Mouse (Mus musculus) lung, embryonic 16.5 days (tissue): ENCODE measurements around the gene Sertad3. TPM values are rescaled to one million over a fixed set of nuclear protein-coding genes. Genes with fewer than 3 reads are reported as not detected.

Experiments used
- ATAC-seq: fragments of 200-750 bp; cut with Nextera tagmentation; 2 replicates; pipeline ENCODE4 v1.8.0; 2017; ENCODE audit warnings: low read depth, mild to moderate bottlenecking, moderate library complexity
- H3K27ac ChIP-seq: fragments of 300-500 bp; sonication (generic); 2 replicates; pipeline ENCODE4 v1.5.1; 2014; ENCODE audit warnings: mild to moderate bottlenecking, control low read depth, low read length
- H3K27me3 ChIP-seq: fragments of 300-500 bp; sonication (generic); 2 replicates; pipeline ENCODE4 v1.6.1; 2014; ENCODE audit warnings: low read depth, low read length, mixed read lengths; ENCODE audit not compliant: control insufficient read depth, insufficient read depth
- H3K36me3 ChIP-seq: fragments of 300-500 bp; sonication (generic); 2 replicates; pipeline ENCODE4 v1.6.1; 2014; ENCODE audit warnings: low read length; ENCODE audit not compliant: control insufficient read depth, insufficient read depth
- H3K4me1 ChIP-seq: fragments of 300-500 bp; sonication (generic); replicated peaks from 2 replicates; pipeline ENCODE4 v1.6.1; 2014; ENCODE audit warnings: low read length, mixed read lengths; ENCODE audit not compliant: control insufficient read depth, insufficient read depth
- H3K4me2 ChIP-seq: fragments of 300-500 bp; sonication (generic); 2 replicates; pipeline ENCODE4 v1.6.1; 2014; ENCODE audit warnings: low read depth, low read length, control low read depth
- H3K4me3 ChIP-seq: fragments of 300-500 bp; sonication (generic); 2 replicates; pipeline ENCODE4 v1.5.1; 2014; ENCODE audit warnings: mild to moderate bottlenecking, low read length, control low read depth
- H3K9ac ChIP-seq: fragments of 300-500 bp; sonication (generic); 2 replicates; pipeline ENCODE4 v1.6.1; 2014; ENCODE audit warnings: low read length, control low read depth
- H3K9me3 ChIP-seq: fragments of 300-500 bp; sonication (generic); 2 replicates; pipeline ENCODE4 v1.6.1; 2016; ENCODE audit warnings: low read length; ENCODE audit not compliant: control insufficient read depth
- WGBS: fragments of 180-500 bp; shearing (Covaris S2); extraction: QIAGEN DNeasy Blood & Tissue Kit; methylation state at CpG from one replicate; pipeline ENCODE4 v1.1.7; 2014; 5-methylcytosine and 5-hydroxymethylcytosine counted together
- polyA plus RNA-seq: library from polyadenylated mRNA; unstranded; fragments of >200 nt; fragmentation: Nextera tagmentation; extraction: Ambion mirVana; gene quantifications from 2 replicates; pipeline ENCODE4 v1.2.1, GENCODE M21; 2015

Gene Sertad3
- polyA plus RNA-seq, 1 experiment from 2014 or later = 28.4 TPM

DNA sequence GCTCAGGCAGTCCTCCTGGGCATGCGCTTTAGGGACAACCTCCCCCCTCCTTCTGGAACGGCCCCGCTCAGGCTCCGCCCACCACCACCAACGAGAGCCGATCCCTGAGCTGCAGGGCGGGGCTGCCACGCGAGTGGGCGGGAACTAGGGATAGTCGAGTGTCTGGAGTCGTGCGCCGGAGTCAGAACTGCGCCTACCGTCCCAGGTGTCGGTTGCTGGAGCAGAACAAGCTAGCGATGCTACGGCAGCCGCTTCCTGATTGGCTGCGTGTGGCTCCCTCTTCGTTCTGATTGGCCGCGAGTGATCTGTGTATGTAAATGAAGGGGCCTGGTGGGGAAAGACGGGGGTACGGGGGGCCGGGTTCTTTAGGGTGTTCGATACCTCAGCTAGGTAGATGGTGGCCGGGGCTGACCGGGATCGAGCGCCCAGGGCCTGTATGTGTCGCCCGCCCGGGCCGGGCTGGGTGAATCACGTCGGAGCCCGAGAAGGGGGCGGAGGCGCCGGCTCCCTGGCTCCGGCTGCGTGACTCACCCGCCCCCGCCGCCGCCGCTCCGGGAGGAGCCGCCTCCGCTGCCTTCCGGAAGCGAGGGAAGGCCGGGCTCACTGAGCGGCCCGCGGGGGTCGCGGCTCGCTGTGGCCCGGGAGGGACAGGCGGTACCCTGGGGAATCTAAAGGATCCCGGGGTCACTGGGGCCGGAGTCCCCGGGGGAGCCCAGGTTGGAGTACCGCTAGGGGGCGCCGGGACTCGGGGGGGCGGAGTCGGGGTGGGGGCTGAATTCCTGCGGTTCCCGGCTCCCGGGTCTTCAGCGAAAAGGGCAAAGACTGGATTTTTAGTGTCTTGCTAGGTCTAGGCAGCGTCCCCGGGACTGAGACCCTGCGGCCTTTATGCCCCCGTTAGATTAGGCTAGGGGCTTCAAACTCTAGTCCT is 13.5 kb downstream of the Sertad3 start, which contains the start of gene Sertad1:
Gene Sertad1, plus strand, starts transcription at position 141 of the 928 bp plus-strand sequence.
- Histone ChIP-seq H3K27me3 (no peaks in the 10 kb centered on the region), H3K27ac (peak within 1 kb of the TSS; percentile 98), H3K4me2 (peak within 1 kb of the TSS; percentile 83), H3K36me3 (peaks cover 7% of the 10 kb centered on the region; the same call in 1 of the 2 replicates), H3K9me3 (no peaks in the 10 kb centered on the region), H3K4me3 (peak within 1 kb of the TSS; percentile 79), H3K4me1 (peaks cover 37% of the 10 kb centered on the region), H3K9ac (peak within 1 kb of the TSS; percentile 92)
- peak; percentile 88 for ATAC-seq
- under 1% methylated on average over 64 of the region's 80 CpGs for WGBS

DNA sequence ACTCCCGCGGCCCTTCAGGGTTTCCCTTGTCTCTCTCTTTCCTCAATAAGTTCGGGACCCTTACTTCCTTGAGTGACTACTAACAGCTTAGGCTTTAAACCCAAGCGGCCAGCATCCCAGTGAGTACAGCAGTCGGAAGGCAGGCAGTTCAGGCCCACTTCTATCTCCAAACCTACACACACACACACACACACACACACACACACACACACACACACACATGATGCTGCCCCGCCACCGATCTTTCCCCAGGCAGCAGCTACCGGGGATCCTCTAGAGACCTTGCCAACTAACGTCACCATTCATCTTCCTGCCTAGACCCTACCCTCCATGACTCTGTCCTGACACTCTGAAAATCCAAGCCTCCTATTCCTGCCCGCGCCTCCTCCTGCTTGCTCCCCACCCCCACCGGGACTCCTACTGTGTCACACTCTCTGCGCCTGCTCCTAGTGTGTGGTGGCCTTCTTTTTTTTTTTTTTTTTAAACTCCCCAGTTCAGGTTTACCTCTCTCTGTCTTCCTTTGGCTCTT is 14.2 kb downstream of the Sertad3 start:
- H3K9me3 ChIP-seq = no peaks in the 10 kb centered on the region
- no peak for ATAC-seq
- no peaks in the 10 kb centered on the region for H3K27me3 ChIP-seq
- peak overlapping the region; percentile 92 for H3K9ac ChIP-seq
- under 1% methylated on average over 13 of the region's 13 CpGs for WGBS
- peaks cover 36% of the 10 kb centered on the region for H3K4me1 ChIP-seq
- peak overlapping the region; percentile 64 for H3K4me2 ChIP-seq
- peaks cover 7% of the 10 kb centered on the region; the same call in 1 of the 2 replicates for H3K36me3 ChIP-seq
- peak overlapping the region; percentile 79 for H3K4me3 ChIP-seq
- H3K27ac ChIP-seq = peak overlapping the region; percentile 98

DNA sequence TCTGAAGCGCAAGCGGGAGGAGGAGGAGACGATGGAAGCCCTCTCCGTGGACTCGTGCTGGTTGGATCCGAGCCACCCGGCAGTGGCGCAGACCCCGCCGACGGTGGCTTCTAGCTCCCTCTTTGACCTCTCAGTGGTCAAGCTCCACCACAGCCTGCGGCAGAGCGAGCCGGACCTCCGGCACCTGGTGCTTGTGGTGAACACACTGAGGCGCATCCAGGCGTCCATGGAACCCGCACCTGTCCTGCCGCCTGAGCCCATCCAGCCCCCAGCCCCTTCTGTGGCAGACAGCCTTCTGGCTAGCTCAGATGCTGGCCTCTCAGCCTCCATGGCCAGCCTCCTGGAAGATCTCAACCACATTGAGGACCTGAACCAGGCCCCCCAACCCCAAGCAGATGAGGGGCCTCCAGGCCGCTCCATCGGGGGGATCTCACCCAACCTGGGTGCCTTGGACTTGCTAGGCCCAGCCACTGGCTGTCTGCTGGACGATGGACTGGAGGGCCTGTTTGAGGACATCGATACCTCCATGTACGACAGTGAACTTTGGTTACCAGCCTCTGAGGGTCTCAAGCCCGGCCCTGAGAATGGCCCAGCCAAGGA is 15.8 kb downstream of the Sertad3 start:
- Histone ChIP-seq H3K27ac (peak overlapping the region; percentile 92; the same call in 1 of the 2 replicates), H3K36me3 (peaks cover 7% of the 10 kb centered on the region; the same call in 1 of the 2 replicates)

DNA sequence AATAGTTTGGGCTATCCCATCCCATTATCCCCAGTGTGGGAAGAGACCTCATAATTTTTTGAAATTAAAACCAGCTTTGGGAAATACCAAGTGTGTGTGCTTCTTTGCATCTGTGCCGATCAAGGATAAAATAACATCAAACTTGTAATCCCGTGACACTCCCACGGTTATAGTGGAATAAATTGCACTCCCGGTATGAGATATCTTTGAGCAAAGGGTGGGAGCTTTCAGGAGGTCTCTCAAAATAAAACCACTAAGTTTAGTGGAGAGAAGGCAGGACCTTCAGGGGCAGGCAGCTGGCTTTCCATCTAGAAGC is 16.6 kb downstream of the Sertad3 start:
- no peak for ATAC-seq
- 19% methylated on average over 4 of the region's 4 CpGs for WGBS
- H3K9ac ChIP-seq = peak overlapping the region; percentile 60
- H3K4me3 ChIP-seq = peak overlapping the region; percentile 43
- peak overlapping the region; percentile 92 for H3K27ac ChIP-seq
- peaks cover 7% of the 10 kb centered on the region; the same call in 1 of the 2 replicates for H3K36me3 ChIP-seq
- H3K4me2 ChIP-seq = peak overlapping the region; percentile 59
- H3K27me3 ChIP-seq = no peaks in the 10 kb centered on the region
- peaks cover 36% of the 10 kb centered on the region for H3K4me1 ChIP-seq
- no peaks in the 10 kb centered on the region for H3K9me3 ChIP-seq

More for the DNA sequence above, 15.8 kb downstream of the Sertad3 start:
- ATAC-seq = no peak
- H3K27me3 ChIP-seq = no peaks in the 10 kb centered on the region
- H3K4me2 ChIP-seq = no peak overlapping the region
- no peaks in the 10 kb centered on the region for H3K9me3 ChIP-seq
- H3K4me3 ChIP-seq = no peak overlapping the region
- peak overlapping the region; percentile 60 for H3K9ac ChIP-seq
- H3K4me1 ChIP-seq = peaks cover 36% of the 10 kb centered on the region
- WGBS = 85% methylated on average over 25 of the region's 25 CpGs

DNA sequence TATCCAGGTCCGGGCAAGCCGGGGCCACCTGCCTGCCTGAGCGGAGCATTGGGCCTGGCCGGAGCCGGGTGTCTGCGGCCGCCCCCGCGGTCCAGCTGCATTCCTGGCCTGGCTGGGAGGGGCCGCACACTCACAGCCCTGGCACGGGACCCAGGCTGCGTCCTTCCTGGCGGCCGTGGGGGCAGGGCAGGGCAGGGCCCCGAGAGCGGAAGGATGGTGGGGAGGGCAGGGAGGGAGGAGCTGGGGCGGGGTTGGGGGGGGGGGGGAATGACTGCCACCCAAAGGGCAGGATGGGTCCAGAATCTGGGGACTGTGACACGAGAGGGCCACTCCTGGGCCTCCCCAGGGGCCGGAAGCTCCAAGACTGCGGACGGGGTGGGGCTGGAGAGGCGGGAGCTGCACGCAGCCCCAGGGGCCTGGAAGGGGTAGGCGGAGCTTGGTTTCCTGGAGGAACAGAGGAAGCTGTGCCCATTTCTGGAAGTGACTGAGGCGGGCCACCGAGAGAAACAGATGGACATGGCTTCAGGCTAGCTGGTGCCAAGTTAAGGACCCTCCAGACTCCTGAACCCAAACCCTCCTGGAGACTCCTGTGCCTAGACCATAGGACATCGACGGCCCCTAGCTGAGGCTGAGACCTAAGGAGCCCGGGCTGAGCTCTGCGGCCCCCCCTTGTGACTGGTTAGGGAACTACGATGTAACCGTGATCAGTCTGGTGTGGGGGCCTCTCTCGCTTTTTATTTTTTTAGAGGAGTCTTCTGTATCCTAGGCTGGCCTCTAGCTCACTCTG is 17.2 kb downstream of the Sertad3 start:
- H3K4me1 ChIP-seq = peaks cover 33% of the 10 kb centered on the region
- peak overlapping the region; percentile 92 for H3K27ac ChIP-seq
- H3K9me3 ChIP-seq = no peaks in the 10 kb centered on the region
- peak; percentile 86 for ATAC-seq
- peak overlapping the region; percentile 43 for H3K4me3 ChIP-seq
- H3K9ac ChIP-seq = peak overlapping the region; percentile 60
- WGBS = 0% methylated on average over 29 of the region's 33 CpGs
- peak overlapping the region; percentile 59 for H3K4me2 ChIP-seq
- peaks cover 7% of the 10 kb centered on the region; the same call in 1 of the 2 replicates for H3K36me3 ChIP-seq
- H3K27me3 ChIP-seq = no peaks in the 10 kb centered on the region

DNA sequence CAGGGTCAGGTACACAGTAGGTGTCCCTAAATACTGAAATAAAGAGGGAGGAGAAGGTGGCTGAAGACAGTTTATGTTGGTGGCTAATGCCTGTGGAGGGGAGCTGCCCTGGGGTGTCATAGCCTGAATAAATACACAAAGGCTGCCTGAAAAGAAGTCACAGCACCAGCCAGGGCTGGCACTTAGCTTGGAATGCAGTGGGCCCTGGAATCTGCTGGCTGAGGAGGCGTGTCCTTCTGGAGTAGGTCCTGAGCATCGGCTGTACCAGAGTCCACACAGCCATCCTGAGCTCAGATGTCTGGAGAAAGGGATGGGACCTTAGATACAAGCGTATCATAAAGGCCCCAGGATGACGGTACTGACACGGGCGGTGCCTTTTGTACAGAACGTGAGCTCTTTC is 18.3 kb downstream of the Sertad3 start:
- no peak for ATAC-seq
- no peaks in the 10 kb centered on the region for H3K9me3 ChIP-seq
- H3K4me2 ChIP-seq = no peak overlapping the region
- 48% methylated on average over 7 of the region's 7 CpGs for WGBS
- H3K36me3 ChIP-seq = peaks cover 7% of the 10 kb centered on the region; the same call in 1 of the 2 replicates
- H3K4me1 ChIP-seq = peaks cover 32% of the 10 kb centered on the region
- peak overlapping the region; percentile 92 for H3K27ac ChIP-seq
- H3K27me3 ChIP-seq = no peaks in the 10 kb centered on the region
- peak overlapping the region; percentile 42 for H3K9ac ChIP-seq
- H3K4me3 ChIP-seq = no peak overlapping the region

DNA sequence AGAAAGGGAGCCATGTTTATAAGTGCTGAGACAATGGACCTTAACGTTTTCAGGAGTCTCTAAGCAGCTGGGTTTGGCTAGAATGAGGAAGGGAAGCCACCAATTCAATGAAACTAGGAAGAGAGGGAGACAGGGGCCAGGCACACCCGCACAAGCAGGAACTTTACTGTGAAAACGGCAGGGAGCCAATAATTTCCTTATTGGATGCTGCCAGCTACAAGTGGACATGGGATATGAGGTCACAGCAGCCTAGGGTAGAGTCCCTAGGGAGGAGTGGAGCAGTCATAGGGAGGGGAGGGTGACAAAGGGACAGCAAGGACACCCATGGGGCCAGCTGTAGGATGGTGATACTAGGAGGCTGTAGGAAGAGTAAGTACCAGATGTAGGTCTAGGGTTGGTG is 19.5 kb downstream of the Sertad3 start:
- no peak for ATAC-seq
- peak overlapping the region; percentile 79 for H3K27ac ChIP-seq
- H3K9me3 ChIP-seq = no peaks in the 10 kb centered on the region
- H3K4me3 ChIP-seq = no peak overlapping the region
- H3K9ac ChIP-seq = no peak overlapping the region
- H3K4me2 ChIP-seq = no peak overlapping the region
- H3K4me1 ChIP-seq = peaks cover 30% of the 10 kb centered on the region
- H3K36me3 ChIP-seq = peaks cover 7% of the 10 kb centered on the region; the same call in 1 of the 2 replicates
- WGBS = 52% methylated on average over 3 of the region's 3 CpGs
- no peaks in the 10 kb centered on the region for H3K27me3 ChIP-seq

DNA sequence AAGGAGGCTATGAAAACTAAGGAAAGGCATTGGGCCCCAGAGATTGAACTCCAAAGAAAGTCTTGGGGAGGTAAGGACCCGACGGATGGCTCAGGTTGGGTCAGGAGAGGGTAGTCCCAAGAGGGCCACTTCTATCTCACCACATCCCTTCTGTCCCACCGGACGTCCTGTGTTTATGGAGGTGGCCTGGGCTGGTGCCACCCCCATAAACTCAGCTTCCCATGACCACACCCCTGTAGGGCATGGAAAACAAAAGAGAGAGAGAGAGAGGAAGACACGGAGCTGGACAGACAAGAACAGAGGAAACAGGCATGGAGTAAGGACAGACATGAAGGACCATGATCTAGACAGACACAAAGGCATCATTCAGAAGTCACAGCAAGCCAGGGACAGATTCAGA is 19.9 kb downstream of the Sertad3 start:
- Histone ChIP-seq H3K27ac (peak overlapping the region; percentile 79), H3K4me1 (peaks cover 26% of the 10 kb centered on the region), H3K27me3 (no peaks in the 10 kb centered on the region), H3K9ac (no peak overlapping the region), H3K9me3 (no peaks in the 10 kb centered on the region), H3K4me2 (no peak overlapping the region), H3K36me3 (peaks cover 7% of the 10 kb centered on the region; the same call in 1 of the 2 replicates), H3K4me3 (no peak overlapping the region)
- WGBS = 68% methylated on average over 5 of the region's 5 CpGs
- ATAC-seq = no peak
